Comparison of ENCODE assay signal across 12 mouse cellular contexts in genomic region chr11:89508675-89509324, GRCm38 (mm10).
A peak's percentile ranks its signal among the peaks of the same experiment; 100 is the strongest.
DNase-seq lines count a peak whose midpoint lies in the region; ATAC-seq lines count a peak whose summit lies in the region.
"Had no signal": no experiment of that assay in that cellular context is flagged by ENCODE, and none has a peak within 500 bp of the region (broad histone marks: within the 10 kb centered on the region; RNA-seq: fewer than 3 reads in every experiment).

No protein-coding gene starts in this region.

- H3K27me3 ChIP-seq in hindbrain, embryonic 11.5 days (ENCODE audit: control insufficient read depth, insufficient read depth, low read length) = no peaks in the 10 kb centered on the region
- no peaks in the 10 kb centered on the region for H3K27me3 ChIP-seq in hindbrain, embryonic 12.5 days
- H3K27me3 ChIP-seq in midbrain, embryonic 11.5 days (ENCODE audit: control insufficient read depth, insufficient read depth, low read length) = no peaks in the 10 kb centered on the region
- H3K27me3 ChIP-seq in midbrain, embryonic 14.5 days (ENCODE audit: control insufficient read depth, insufficient read depth, low read length) = no peaks in the 10 kb centered on the region; the same call in 1 of the 2 replicates
- H3K27me3 ChIP-seq in forebrain, embryonic 13.5 days = peaks cover 11% of the 10 kb centered on the region; the same call in 1 of the 2 replicates
- no peaks in the 10 kb centered on the region for H3K27me3 ChIP-seq in neural tube, embryonic 14.5 days (ENCODE audit: control insufficient read depth, insufficient read depth, low read length)

- H3K36me3 ChIP-seq in hindbrain, embryonic 11.5 days (ENCODE audit: control insufficient read depth, insufficient read depth, low read length) = no peaks in the 10 kb centered on the region
- H3K36me3 ChIP-seq in hindbrain, embryonic 12.5 days = no peaks in the 10 kb centered on the region
- no peaks in the 10 kb centered on the region for H3K36me3 ChIP-seq in midbrain, embryonic 11.5 days (ENCODE audit: control insufficient read depth, insufficient read depth, low read length)
- H3K36me3 ChIP-seq in midbrain, embryonic 14.5 days (ENCODE audit: control insufficient read depth, insufficient read depth, low read length) = no peaks in the 10 kb centered on the region
- no peaks in the 10 kb centered on the region for H3K36me3 ChIP-seq in forebrain, embryonic 13.5 days (ENCODE audit: poor library complexity, severe bottlenecking)
- no peaks in the 10 kb centered on the region for H3K36me3 ChIP-seq in neural tube, embryonic 14.5 days (ENCODE audit: control insufficient read depth, insufficient read depth, low read length)

- no peaks in the 10 kb centered on the region for H3K4me1 ChIP-seq in hindbrain, embryonic 11.5 days (replicated peaks; ENCODE audit: control insufficient read depth, insufficient read depth, low read length)
- H3K4me1 ChIP-seq in hindbrain, embryonic 12.5 days = peaks cover 23% of the 10 kb centered on the region
- 0 out of 2 replicates have a peak, but pooled peaks cover 4% of the 10 kb centered on the region for H3K4me1 ChIP-seq in midbrain, embryonic 11.5 days (ENCODE audit: control insufficient read depth, insufficient read depth, low read length)
- H3K4me1 ChIP-seq in midbrain, embryonic 14.5 days (ENCODE audit: control insufficient read depth, insufficient read depth, low read length) = peaks cover 20% of the 10 kb centered on the region
- H3K4me1 ChIP-seq in forebrain, embryonic 13.5 days = peaks cover 30% of the 10 kb centered on the region
- peaks cover 19% of the 10 kb centered on the region for H3K4me1 ChIP-seq in neural tube, embryonic 14.5 days (ENCODE audit: control insufficient read depth, insufficient read depth, low read length)

- intact Hi-C loops in left cerebral cortex, postnatal 25 days (cut with DNase I) = no loop called here

- H3K4me3 ChIP-seq in hindbrain, embryonic 11.5 days (ENCODE audit: low read depth, low read length) = no peak overlapping the region
- no peak overlapping the region for H3K4me3 ChIP-seq in hindbrain, embryonic 12.5 days
- H3K4me3 ChIP-seq in midbrain, embryonic 11.5 days (ENCODE audit: low read depth, low read length) = no peak overlapping the region
- no peak overlapping the region for H3K4me3 ChIP-seq in midbrain, embryonic 14.5 days (replicated peaks; ENCODE audit: low read depth, low read length)
- H3K4me3 ChIP-seq in forebrain, embryonic 13.5 days = no peak overlapping the region
- H3K4me3 ChIP-seq in neural tube, embryonic 14.5 days (ENCODE audit: low read depth, low read length) = no peak overlapping the region

- peak; percentile 32 for DNase-seq in hindbrain, embryonic 11.5 days (ENCODE audit: low spot score)
- peak; percentile 82 for DNase-seq in midbrain, embryonic 11.5 days (ENCODE audit: low spot score, missing footprints)
- no peak for DNase-seq in midbrain, embryonic 14.5 days
- DNase-seq in right cerebral cortex, postnatal 14 days = no peak
- DNase-seq in left cerebral cortex, postnatal 25 days (ENCODE audit: low spot score in 2 of 2) = no peak
- DNase-seq: cerebellum, postnatal 25 days; gastrocnemius, postnatal 25 days; heart, postnatal 14 days had no signal

- WGBS in hindbrain, embryonic 11.5 days = 13% methylated on average over 11 of the region's 11 CpGs
- 17% methylated on average over 11 of the region's 11 CpGs for WGBS in hindbrain, embryonic 12.5 days
- 7% methylated on average over 11 of the region's 11 CpGs for WGBS in midbrain, embryonic 11.5 days
- WGBS in midbrain, embryonic 14.5 days = 11% methylated on average over 11 of the region's 11 CpGs
- 2% methylated on average over 11 of the region's 11 CpGs for WGBS in forebrain, embryonic 13.5 days
- 7% methylated on average over 11 of the region's 11 CpGs for WGBS in neural tube, embryonic 14.5 days

- H3K4me2 ChIP-seq in hindbrain, embryonic 11.5 days (replicated peaks; ENCODE audit: low read depth, low read length) = no peak overlapping the region
- H3K4me2 ChIP-seq in hindbrain, embryonic 12.5 days (replicated peaks) = no peak overlapping the region
- H3K4me2 ChIP-seq in midbrain, embryonic 11.5 days = no peak overlapping the region
- no peak overlapping the region for H3K4me2 ChIP-seq in midbrain, embryonic 14.5 days (ENCODE audit: low read length)
- H3K4me2 ChIP-seq in forebrain, embryonic 13.5 days = peak overlapping the region; percentile 18; the same call in 1 of the 2 replicates
- 0 out of 2 replicates have a peak overlapping the region, but pooled peaks have one; percentile 12 for H3K4me2 ChIP-seq in neural tube, embryonic 14.5 days (ENCODE audit: low read depth, low read length)

- no peak for ATAC-seq in hindbrain, embryonic 11.5 days (ENCODE audit: low FRiP score)
- ATAC-seq in hindbrain, embryonic 12.5 days (ENCODE audit: low FRiP score) = no peak
- peak; percentile 55; the same call in 1 of the 2 replicates for ATAC-seq in midbrain, embryonic 11.5 days (ENCODE audit: low FRiP score)
- ATAC-seq in midbrain, embryonic 14.5 days (ENCODE audit: low FRiP score, low TSS enrichment) = no peak
- peak; percentile 70; the same call in 1 of the 2 replicates for ATAC-seq in forebrain, embryonic 13.5 days
- no peak for ATAC-seq in neural tube, embryonic 14.5 days (ENCODE audit: low read depth)
- ATAC-seq: CD4-positive, CD25-positive, alpha-beta regulatory T cell, adult 4 months had no signal

- no peak overlapping the region for H3K9ac ChIP-seq in hindbrain, embryonic 11.5 days (ENCODE audit: low read depth, low read length)
- no peak overlapping the region for H3K9ac ChIP-seq in hindbrain, embryonic 12.5 days
- H3K9ac ChIP-seq in midbrain, embryonic 11.5 days (ENCODE audit: low read length) = no peak overlapping the region
- no peak overlapping the region for H3K9ac ChIP-seq in midbrain, embryonic 14.5 days (replicated peaks; ENCODE audit: low read length)
- no peak overlapping the region for H3K9ac ChIP-seq in forebrain, embryonic 13.5 days
- no peak overlapping the region for H3K9ac ChIP-seq in neural tube, embryonic 14.5 days (replicated peaks; ENCODE audit: low read depth, low read length)

- no peak overlapping the region for H3K27ac ChIP-seq in hindbrain, embryonic 11.5 days (ENCODE audit: low read depth, low read length)
- H3K27ac ChIP-seq in hindbrain, embryonic 12.5 days = no peak overlapping the region
- H3K27ac ChIP-seq in midbrain, embryonic 11.5 days (ENCODE audit: low read depth, low read length) = no peak overlapping the region
- no peak overlapping the region for H3K27ac ChIP-seq in midbrain, embryonic 14.5 days (replicated peaks; ENCODE audit: low read depth, low read length)
- 0 out of 2 replicates have a peak overlapping the region, but pooled peaks have one; percentile 6 for H3K27ac ChIP-seq in forebrain, embryonic 13.5 days
- H3K27ac ChIP-seq in neural tube, embryonic 14.5 days (ENCODE audit: low read depth, low read length) = no peak overlapping the region

- H3K9me3 ChIP-seq in hindbrain, embryonic 11.5 days (ENCODE audit: control insufficient read depth, low read length) = no peaks in the 10 kb centered on the region
- no peaks in the 10 kb centered on the region for H3K9me3 ChIP-seq in hindbrain, embryonic 12.5 days (replicated peaks)
- H3K9me3 ChIP-seq in midbrain, embryonic 11.5 days (ENCODE audit: control insufficient read depth, low read length) = no peaks in the 10 kb centered on the region
- H3K9me3 ChIP-seq in midbrain, embryonic 14.5 days (ENCODE audit: control insufficient read depth, low read length) = no peaks in the 10 kb centered on the region
- H3K9me3 ChIP-seq in forebrain, embryonic 13.5 days (replicated peaks) = no peaks in the 10 kb centered on the region
- no peaks in the 10 kb centered on the region for H3K9me3 ChIP-seq in neural tube, embryonic 14.5 days (ENCODE audit: control insufficient read depth, low read length)

Comparison
In these comparisons a context has a peak if more than half of its experiments do, and no peak if none do; other contexts are left out.
1. ATAC-seq: peak in midbrain, embryonic 11.5 days (single experiment) and forebrain, embryonic 13.5 days (single experiment); none in hindbrain, embryonic 11.5 days (single experiment), hindbrain, embryonic 12.5 days (single experiment), midbrain, embryonic 14.5 days (single experiment) and neural tube, embryonic 14.5 days (single experiment).
2. DNase-seq: peak in hindbrain, embryonic 11.5 days (single experiment) and midbrain, embryonic 11.5 days (single experiment); none in midbrain, embryonic 14.5 days (single experiment), right cerebral cortex, postnatal 14 days (single experiment) and left cerebral cortex, postnatal 25 days (0 of 2).
3. H3K4me2 ChIP-seq: peak in forebrain, embryonic 13.5 days (single experiment) and neural tube, embryonic 14.5 days (single experiment); none in hindbrain, embryonic 11.5 days (single experiment), hindbrain, embryonic 12.5 days (single experiment), midbrain, embryonic 11.5 days (single experiment) and midbrain, embryonic 14.5 days (single experiment).